Mouse (Mus musculus): ENCODE data around the gene Platr17. TPM values are rescaled to one million over a fixed set of nuclear protein-coding genes. Genes with fewer than 3 reads are reported as not detected.

Platr17 gene
- polyA plus RNA-seq, 1 experiment from 2014 or later: not detected

GRCm38 (mm10) chr17:33920282-33921097, 15.6 kb downstream of the Platr17 start:
- under 1% methylated on average over 36 of the region's 36 CpGs for WGBS (ENCODE audit: missing documents)
- peak overlapping the region; percentile 99 for H3K4me3 ChIP-seq (ENCODE audit: inconsistent target)
- H3K79me2 ChIP-seq (ENCODE audit: inconsistent target): peaks cover 90% of the 10 kb centered on the region
- H3K36me3 ChIP-seq (ENCODE audit: inconsistent target): peaks cover 49% of the 10 kb centered on the region
- peak overlapping the region; percentile 88 for H3K27ac ChIP-seq

GRCm38 (mm10) chr17:33921361-33921760, 16.4 kb downstream of the Platr17 start:
- peaks cover 58% of the 10 kb centered on the region for H3K36me3 ChIP-seq (ENCODE audit: inconsistent target)
- H3K79me2 ChIP-seq (ENCODE audit: inconsistent target): peaks cover 97% of the 10 kb centered on the region
- WGBS (ENCODE audit: missing documents): 92% methylated on average over 7 of the region's 7 CpGs
- no peak overlapping the region for H3K27ac ChIP-seq
- H3K4me3 ChIP-seq (ENCODE audit: inconsistent target): no peak overlapping the region; the same call in 1 of the 2 replicates

GRCm38 (mm10) chr17:33924577-33925283, 19.8 kb downstream of the Platr17 start:
- WGBS (ENCODE audit: missing documents): 97% methylated on average over 10 of the region's 10 CpGs
- Histone ChIP-seq H3K36me3 (ENCODE audit: inconsistent target) (peaks cover 66% of the 10 kb centered on the region), H3K79me2 (ENCODE audit: inconsistent target) (peaks cover 91% of the 10 kb centered on the region), H3K27ac (no peak overlapping the region), H3K4me3 (ENCODE audit: inconsistent target) (no peak overlapping the region)

- Histone ChIP-seq H3K36me3 (ENCODE audit: inconsistent target) (peaks cover 66% of the 10 kb centered on the region), H3K79me2 (ENCODE audit: inconsistent target) (peaks cover 86% of the 10 kb centered on the region), H3K27ac (no peak overlapping the region), H3K4me3 (ENCODE audit: inconsistent target) (no peak overlapping the region)
- 94% methylated on average over 21 of the region's 21 CpGs for WGBS (ENCODE audit: missing documents)
These were observed 20.6 kb downstream of the Platr17 start for GRCm38 (mm10) chr17:33925406-33926116.

GRCm38 (mm10) chr17:33926207-33926932, 21.4 kb downstream of the Platr17 start:
- H3K36me3 ChIP-seq (ENCODE audit: inconsistent target): peaks cover 66% of the 10 kb centered on the region
- 89% methylated on average over 16 of the region's 17 CpGs for WGBS (ENCODE audit: missing documents)
- H3K27ac ChIP-seq: no peak overlapping the region
- peaks cover 86% of the 10 kb centered on the region for H3K79me2 ChIP-seq (ENCODE audit: inconsistent target)
- H3K4me3 ChIP-seq (ENCODE audit: inconsistent target): no peak overlapping the region

GRCm38 (mm10) chr17:33928251-33928947, 23.5 kb downstream of the Platr17 start:
- WGBS (ENCODE audit: missing documents): 87% methylated on average over 19 of the region's 21 CpGs
- Histone ChIP-seq H3K79me2 (ENCODE audit: inconsistent target) (peaks cover 86% of the 10 kb centered on the region), H3K36me3 (ENCODE audit: inconsistent target) (peaks cover 59% of the 10 kb centered on the region), H3K27ac (no peak overlapping the region), H3K4me3 (ENCODE audit: inconsistent target) (peak overlapping the region; percentile 83)

- under 1% methylated on average over 61 of the region's 80 CpGs for WGBS (ENCODE audit: missing documents)
- Histone ChIP-seq H3K79me2 (ENCODE audit: inconsistent target) (peaks cover 86% of the 10 kb centered on the region), H3K27ac (peak within 1 kb of the TSS; percentile 98), H3K4me3 (ENCODE audit: inconsistent target) (peak within 1 kb of the TSS; percentile 83), H3K36me3 (ENCODE audit: inconsistent target) (peaks cover 56% of the 10 kb centered on the region)
These were observed 24.7 kb downstream of the Platr17 start, which contains the start of gene Rgl2 for GRCm38 (mm10) chr17:33929371-33930279. Rgl2 (plus strand) TSS chr17:33929543.

- peak overlapping the region; percentile 83 for H3K4me3 ChIP-seq (ENCODE audit: inconsistent target)
- peak overlapping the region; percentile 98 for H3K27ac ChIP-seq
- H3K36me3 ChIP-seq (ENCODE audit: inconsistent target): peaks cover 56% of the 10 kb centered on the region
- 1% methylated on average over 44 of the region's 45 CpGs for whole genome bisulfite sequencing (ENCODE audit: missing documents)
- peaks cover 86% of the 10 kb centered on the region for H3K79me2 ChIP-seq (ENCODE audit: inconsistent target)
These were observed 25.6 kb downstream of the Platr17 start for GRCm38 (mm10) chr17:33930280-33931158.

- peak overlapping the region; percentile 83 for H3K4me3 ChIP-seq (ENCODE audit: inconsistent target)
- H3K79me2 ChIP-seq (ENCODE audit: inconsistent target): peaks cover 84% of the 10 kb centered on the region
- 20% methylated on average over 16 of the region's 18 CpGs for WGBS (ENCODE audit: missing documents)
- H3K27ac ChIP-seq: peak overlapping the region; percentile 98
- H3K36me3 ChIP-seq (ENCODE audit: inconsistent target): peaks cover 55% of the 10 kb centered on the region
These were observed 26.4 kb downstream of the Platr17 start for GRCm38 (mm10) chr17:33931159-33931866.

GRCm38 (mm10) chr17:33931947-33932346, 27.0 kb downstream of the Platr17 start:
- peak overlapping the region; percentile 83 for H3K4me3 ChIP-seq (ENCODE audit: inconsistent target)
- peak overlapping the region; percentile 98; the same call in 1 of the 2 replicates for H3K27ac ChIP-seq
- peaks cover 53% of the 10 kb centered on the region for H3K36me3 ChIP-seq (ENCODE audit: inconsistent target)
- H3K79me2 ChIP-seq (ENCODE audit: inconsistent target): peaks cover 78% of the 10 kb centered on the region
- 94% methylated on average over 10 of the region's 11 CpGs for WGBS (ENCODE audit: missing documents)

- Histone ChIP-seq H3K79me2 (ENCODE audit: inconsistent target) (peaks cover 73% of the 10 kb centered on the region), H3K27ac (no peak overlapping the region), H3K4me3 (ENCODE audit: inconsistent target) (no peak overlapping the region), H3K36me3 (ENCODE audit: inconsistent target) (peaks cover 53% of the 10 kb centered on the region)
- 91% methylated on average over 14 of the region's 14 CpGs for WGBS (ENCODE audit: missing documents)
These were observed 27.5 kb downstream of the Platr17 start for GRCm38 (mm10) chr17:33932448-33932847.

Measured in macrophage (primary cell).